Mouse (Mus musculus) urinary bladder, postnatal 25 days (tissue): ENCODE data around the gene Lbhd2.
A peak's percentile ranks its signal among the peaks of the same experiment; 100 is the strongest.

Experiments
- DNase-seq: peaks from one replicate; pipeline ENCODE4 v3.0.0; 2022; ENCODE audit warnings: low spot score

Gene Lbhd2

DNA sequence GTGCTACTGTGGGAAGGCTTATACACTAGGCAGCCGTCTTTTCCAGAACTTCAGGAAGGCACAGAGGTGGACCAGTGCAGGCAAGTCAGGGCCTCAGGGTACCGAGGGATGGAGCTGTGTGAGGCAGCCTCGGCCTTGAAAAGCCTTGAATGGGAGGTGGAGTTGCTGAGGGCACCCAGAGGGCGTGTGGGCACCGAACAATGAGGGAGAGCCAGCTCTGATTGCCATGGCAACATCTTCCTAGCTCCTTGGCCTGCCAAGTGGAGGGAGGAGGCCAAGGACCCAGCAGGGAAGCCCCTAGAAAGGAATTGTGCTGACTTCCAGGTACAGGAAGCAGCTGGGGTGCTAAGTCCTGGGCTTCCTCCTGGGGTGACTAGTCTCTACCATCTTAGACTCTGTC, 3.0 kb downstream of the Lbhd2 start:
- DNase-seq, result no peak

DNA sequence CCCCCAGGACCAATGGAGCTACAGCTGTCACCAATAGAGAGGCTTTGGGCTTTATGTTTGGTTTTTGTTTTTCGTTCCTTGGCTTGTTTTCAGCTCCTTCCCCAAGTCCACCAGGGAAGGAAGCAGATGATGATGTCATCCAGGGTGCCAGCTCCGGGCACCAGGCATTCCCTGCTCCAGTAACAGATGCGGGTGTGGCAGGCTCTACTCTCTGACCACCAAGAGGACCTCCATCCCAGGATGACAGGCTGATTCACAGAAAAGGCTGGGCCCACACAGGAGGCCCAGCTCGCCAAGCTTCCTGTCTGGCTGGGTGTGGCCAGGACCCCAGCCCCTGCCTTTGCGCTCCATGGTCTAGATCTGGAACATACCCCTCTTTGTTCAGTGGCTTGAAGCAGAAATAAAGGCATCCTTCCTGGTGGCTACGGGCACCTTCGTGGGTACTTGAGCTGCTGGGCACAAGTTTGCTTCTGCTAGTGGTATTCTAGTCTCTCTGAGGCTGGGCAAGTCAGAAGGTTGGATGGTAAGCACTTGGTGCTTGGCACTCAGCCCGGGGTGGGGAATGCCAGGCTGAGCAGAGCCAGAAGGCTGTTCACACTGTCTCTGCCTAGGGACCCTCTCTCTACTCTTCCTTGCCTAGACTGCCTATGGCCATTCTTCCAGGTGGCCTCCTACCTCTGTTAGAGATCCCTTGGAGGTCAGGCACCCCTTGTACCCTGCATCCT, 5.2 kb downstream of the Lbhd2 start:
- DNase-seq, result no peak

DNA sequence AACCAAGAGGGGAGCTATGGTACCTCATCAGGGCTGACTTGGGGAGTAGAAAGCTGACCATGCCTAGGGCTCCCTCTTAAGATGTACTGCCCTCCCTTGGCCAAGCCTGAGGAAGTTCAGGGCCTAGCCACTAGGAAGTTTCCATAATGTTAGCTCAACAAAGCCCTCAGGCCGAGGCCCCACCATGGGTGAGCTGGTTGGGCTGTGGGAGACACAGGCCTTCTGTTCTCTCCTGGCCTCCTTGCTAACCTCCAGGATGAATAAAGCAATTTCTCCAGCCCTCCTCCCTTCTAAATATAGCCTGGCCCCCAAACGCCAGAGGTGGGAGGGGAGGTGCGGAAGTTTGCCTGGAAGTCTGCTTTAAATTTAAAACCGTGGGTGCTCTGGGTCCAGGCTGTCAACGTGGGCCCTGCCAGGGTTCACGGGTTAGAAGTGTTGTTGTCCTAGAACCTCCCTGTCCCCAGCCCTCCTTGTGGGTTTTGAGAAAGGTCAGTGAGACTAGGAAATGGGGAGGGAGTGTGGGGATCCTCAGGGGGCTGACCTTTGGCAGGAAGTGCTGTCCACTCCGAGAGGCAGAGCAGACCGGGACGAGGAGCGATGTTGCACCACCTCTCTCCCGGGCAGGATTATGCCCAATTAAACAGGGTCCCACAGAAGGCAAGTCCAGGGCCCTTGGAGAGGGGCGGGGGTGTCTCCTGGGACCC, 6.1 kb downstream of the Lbhd2 start:
- no peak for DNase-seq

DNA sequence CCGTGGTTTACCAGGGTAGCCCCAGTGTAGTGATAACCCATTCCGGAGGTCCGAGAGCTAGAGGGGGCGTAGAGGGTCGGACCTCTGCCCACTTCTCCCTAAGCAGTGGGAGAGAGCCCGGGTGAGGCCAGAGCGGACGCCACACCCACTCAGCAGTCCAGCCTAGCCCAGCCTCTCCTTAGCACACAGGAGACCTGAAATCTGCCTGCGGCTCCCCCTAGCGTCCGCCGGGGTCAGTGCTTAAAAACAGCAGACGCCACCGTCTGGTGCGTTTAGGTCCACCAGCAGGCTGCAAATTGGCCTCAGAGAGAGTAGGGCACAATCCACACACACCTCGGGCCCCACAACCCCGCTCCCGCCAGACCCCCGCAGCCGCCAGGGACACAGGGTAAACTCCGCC, 6.7 kb downstream of the Lbhd2 start:
- peak; percentile 90 for DNase-seq

DNA sequence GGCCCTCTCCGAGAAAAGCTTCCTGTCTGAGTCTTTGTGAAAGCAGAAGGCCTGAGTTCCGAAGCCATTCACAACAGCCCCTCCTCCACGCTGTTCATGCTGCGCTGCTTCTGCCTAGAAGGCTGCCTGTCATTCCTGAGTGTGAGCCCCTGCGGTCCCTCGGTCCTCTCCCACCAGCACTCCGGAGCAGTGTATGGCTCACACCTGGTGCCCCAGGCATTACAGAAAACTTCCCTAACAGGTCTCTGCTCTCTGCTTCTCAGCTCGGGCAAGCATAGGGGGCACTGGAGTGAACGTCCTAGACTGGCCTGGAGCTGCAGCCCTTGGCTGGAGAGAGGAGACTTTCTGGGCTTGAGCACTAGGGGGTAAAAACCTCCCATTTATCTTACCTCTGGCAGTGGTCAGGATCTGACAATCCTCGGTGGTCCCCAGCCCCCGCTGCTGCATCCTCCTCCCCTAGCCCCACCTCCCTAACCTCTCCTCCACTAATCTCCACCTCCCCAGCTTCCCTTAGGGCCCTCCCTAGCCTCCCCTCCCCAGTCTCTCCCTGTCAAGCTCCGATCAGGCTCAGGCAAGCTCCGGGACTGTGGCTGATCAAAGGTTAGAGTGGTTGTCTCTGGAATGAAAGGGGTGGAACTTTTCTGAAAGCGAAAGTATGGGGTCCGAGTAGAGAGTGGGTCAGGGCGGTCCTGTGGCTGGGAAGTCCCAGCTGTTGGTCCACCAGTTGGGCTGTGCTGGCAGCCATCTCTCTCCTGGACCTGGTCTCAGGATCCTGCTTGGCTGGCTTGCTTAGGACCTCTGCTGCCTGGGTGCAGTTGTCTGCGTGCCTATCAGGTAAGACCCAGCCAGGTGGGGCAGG, 10.5 kb downstream of the Lbhd2 start, which contains the start of gene Exoc3l4:
Gene Exoc3l4, plus strand, starts transcription at position 97 of the 859 bp plus-strand sequence.
- no peak for DNase-seq

DNA sequence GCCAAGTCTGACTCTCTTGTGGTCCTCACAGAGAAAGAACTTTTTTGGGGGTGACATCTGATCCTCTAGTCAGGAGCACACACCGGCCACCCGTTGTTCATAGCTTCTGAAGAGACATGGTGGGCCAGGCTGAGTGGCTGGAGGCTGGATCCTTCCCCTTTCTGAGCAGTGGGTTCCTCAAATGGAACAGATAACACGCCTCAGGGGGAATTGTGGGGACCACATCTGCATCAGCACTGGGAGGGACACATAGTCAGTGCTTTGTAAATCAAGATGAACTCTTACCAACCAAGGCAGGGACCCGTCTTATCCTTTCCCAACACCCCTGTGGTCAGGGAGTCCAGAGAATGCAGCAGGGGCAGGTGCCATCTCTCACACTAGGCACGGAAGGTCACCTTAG, 13.3 kb downstream of the Lbhd2 start:
- no peak for DNase-seq

DNA sequence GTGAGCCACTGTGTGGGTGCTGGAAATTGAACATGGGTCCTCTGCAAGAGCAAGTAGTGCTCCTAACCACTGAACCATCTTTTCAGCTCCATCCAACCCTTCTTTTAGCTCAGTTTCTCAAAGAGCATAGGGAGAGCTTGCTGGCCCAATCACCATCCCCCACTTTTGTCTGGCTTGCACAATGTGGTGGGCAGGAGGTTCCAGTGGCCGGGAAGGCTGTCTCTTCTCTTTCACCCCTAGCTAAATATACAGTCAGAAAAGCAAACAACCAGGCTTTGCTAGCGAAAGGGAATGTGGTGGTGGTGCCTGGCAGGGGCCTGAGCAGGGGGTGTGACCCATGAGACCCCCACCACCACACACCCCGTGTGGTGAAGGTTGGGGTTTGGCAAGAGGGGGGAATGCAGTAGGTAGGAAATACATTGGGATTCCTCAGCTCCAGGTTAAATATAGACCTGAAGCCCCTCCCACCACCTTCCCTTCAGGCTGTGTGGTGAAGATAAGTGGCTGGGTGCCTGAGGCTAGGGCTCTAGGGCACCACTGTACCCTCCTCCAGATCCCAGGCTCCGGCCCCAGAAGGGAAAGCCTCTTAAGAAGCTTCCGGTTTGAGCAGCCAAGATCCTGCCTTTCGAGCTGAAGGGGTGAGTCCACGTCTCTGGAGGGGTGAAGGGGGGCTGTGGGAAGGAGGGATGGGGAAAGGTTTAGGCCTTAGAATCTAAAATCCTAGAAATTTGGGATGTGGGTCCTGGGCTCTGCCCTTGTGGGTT, 14.5 kb downstream of the Lbhd2 start:
- DNase-seq, result no peak

DNA sequence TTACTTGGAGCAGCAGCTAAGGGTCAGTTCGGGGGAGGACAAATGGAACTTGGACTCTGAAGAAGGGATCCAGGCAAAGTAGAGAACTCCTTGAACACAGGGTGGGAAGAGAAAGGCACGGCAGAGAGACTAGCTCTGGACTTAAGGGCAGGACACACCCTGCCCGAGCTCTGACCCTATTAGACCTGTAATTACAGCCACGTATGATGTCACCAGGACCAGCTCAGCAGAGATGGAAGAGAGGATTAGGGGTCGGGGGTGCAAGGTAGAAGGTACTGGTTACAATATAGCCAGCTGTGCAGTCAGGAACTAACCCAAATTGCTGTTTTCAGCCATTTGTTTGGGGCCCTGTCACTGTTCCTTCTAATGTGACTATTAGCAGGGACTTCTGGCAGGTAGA, 16.2 kb downstream of the Lbhd2 start:
- no peak for DNase-seq

DNA sequence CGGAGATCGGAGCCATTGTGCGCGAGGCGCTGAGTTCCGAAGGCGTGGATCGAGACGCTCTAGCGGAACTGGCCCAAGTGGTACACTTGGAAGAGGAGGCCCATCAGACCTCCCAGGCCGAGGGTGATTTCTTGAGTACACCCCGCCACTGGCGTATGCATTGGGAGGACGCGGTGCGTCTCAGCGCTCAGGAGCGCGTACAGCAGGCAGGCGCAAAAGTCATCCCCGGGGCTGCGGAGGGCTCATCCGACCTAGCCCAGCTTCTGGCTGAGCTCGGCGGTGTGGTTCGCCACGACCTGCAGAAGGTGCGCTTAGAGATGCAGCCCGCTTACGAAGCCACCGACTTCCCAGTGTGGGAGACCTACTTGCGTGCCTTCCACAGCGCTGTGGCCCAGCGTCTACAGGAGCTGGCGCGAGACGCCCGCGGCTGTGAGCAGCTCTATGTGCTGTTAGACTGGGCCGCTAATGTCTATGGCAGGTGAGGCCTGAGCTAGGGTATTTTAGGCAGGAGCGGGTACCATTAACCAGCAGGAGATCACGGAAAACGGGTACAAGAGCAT, 17.0 kb downstream of the Lbhd2 start:
- no peak for DNase-seq

DNA sequence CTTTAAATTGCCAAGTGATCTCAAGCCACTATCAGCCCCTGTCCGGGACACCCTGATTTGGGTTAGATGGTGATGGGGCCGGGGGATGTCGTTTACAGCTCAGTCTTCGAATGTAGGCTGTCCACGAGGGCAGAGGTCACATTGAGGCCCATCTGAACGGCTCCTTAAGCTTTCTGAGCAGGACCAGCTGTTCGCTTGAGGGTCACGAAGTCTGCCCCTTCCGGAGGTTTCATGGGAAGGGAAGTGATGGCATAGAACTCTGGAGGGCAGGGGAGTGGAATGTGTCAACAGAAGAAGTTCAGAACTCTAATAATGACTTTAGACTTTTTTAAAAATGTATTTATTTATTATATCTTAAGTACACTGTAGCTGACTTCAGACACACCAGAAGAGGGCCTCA, 17.9 kb downstream of the Lbhd2 start:
- no peak for DNase-seq

DNA sequence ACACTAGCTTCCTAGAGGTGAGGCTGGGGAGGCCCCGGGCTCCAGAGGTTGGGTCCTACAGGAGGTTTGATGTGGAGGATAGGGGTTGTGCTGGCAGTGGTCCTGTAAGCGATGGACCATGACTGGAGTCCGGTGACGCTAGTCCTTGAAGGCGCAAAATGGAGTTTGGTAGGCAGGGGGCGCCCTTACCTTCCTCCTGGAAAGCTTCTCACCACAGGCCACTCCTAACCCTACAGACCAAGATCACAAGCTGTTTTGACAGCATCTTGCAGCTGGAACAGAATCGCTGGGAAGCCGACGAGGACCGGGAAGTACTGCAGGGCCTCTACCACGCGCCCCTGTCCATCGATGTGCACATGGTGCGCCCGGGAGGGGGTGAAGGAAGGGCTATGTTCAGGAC, 18.6 kb downstream of the Lbhd2 start:
- DNase-seq, result peak; percentile 88

DNA sequence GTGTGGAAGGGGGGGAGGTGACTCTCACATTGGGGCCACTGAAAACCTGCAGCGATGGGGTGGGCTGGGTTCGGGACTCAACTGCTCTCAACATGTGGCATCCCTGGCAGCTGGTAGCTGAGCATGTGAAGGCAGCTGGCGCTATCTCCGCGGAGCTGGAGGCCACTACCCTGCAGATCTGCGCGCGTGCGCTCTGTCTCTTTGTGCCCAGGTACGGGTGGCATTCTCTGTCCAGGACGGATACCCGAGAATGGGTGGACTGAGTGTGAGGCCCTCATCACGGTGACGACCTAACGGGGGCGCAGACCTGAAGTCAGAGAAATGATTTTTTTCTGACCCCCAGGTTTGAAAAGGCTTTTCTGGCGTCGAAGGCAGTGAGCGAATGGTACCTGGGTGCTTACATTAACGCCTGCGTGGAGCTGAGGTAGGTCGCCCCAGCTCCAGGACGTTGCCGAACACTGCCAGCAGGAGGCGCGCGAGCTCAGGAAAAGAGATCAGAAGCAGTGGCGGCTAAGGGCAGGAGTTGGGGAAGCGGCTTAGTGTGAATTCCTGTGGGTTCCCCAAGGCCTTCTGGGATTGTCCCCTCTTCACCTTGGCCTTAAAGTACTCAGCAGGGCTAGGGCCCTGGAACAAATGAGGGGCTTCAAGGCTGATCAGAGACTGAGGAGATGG, 19.3 kb downstream of the Lbhd2 start:
- peak; percentile 98 for DNase-seq

DNA sequence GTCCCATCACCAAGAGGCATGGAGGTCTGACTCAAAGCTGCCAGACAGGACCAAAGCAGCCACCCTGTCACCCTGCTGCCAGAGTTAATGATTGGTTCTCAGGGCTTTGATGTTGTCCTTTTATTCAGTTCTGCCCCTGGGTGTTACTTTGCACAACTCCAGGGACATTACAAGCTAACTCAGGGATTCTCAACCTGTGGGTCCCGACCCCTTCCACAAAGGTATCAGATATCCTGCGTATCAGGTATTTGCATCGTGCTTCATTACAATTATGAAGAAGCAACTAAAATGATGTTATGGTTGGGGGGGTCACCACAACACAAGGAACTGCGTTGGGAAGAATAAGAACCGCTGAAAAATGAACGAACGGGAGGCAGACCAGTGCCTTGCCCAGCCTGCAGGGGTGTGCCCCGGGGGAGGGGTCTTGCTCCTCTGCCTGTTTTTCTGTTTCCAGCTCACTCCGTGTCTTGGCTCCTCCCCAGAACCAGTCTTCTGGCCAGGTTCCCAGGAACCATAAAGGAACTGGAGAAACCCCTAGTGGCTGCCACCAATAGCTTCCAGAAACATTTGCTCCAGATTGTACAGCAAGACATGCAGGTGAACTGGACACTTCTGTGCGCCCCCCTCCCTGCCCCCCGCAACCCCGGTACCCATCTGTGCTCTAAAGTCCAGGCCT, 21.0 kb downstream of the Lbhd2 start:
- no peak for DNase-seq

DNA sequence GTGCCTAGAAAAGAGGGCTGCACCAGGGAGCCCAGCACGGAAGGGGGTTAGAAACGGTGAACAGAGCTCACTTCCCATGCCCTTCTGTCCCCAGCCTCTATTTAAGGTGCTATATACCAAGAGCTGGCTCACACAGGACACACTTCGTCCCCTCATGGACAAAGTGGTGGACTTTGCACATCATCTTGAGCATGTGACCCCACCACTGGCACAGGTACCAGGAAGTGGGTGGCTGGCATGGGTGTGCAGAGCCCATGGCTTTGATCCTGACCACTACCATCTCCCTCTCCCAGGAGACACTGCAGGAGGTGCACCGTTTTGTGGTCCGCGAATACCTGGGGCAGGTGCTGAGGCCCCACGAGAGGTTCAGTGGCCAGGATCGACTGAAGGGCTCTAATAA, 21.8 kb downstream of the Lbhd2 start:
- no peak for DNase-seq

DNA sequence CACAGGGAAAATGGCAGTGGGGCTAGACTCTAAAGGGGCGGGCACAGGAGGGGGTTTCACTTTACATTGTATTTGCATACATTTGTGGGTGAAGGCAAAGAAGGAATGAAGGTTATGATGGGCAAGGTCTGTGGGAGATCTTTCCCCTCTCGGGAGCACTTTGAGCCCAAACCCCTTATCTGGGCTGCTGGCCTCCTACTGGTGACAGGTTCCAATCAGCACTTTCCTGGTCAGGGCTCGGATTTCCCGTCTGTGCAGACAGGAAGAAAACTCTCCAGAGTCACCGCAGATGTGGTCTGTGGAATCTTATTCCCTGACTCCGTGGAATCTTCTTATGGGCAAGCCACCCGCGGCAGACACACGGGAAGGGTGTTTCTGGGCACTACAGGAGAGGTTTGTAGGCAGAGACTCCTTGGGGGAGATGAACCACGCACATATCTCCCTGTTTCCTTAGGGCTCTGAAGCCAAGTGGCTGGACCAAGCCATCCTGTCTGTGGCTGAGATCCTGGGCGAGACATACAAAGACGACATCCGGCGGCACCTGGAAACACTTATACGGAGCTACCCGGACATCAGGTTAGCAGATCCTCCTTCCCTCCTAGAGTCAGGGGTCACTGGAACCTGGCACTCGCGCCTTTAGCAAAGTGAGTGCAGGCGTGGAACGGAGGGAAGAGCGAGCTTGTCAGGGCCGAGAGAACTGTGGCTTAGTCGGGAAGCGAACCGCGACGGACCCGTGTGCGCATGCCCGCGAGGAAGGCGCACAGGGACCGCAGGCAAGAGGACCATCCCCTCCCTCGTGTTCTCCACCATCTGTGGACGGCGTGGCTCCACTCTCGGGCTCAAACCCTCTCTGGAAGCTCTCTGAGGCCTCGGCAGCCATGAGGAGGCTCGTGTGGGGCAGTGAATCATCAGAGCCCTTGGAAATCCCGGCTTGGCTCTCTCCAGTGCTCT, 22.6 kb downstream of the Lbhd2 start:
- peak; percentile 46 for DNase-seq

DNA sequence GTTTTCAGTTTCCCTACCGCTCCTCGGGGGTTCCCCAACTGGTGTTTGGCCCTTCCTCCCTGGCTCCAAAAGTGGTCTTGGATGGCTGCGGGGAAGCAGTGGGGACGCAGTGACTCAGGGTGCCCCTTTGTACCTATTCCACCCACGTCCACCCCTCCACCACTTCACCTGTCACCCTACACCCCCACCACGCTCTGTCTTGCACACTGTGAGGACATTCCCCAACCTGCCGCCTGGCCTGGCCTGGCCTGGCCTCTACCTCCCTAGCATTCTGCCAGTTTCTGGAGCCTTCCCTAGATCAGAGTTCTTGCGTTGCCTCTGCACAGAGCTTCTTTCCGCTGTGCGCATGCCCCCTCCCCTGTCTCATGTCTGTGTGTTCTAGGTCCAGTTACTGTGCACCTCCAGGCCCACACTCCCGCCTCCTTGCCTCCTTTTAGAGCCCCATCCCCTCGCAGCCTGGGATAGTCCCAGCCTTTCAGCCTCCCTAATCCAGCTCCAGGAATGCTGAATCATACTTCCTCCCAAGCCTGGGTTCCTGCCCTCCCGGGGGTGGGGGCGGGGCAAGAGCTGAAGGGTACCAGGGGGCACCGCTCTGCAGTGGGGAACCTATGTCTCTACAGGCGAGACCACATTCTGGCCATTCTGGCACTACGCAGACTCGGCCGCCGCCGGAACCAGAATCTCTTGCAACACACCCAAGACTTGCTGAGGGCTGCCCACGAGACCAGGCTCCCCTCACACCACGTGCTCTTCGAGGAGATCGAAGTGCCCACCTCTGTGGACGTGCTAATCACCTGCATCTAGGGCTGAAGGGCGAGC, 23.6 kb downstream of the Lbhd2 start:
- peak; percentile 60 for DNase-seq

DNA sequence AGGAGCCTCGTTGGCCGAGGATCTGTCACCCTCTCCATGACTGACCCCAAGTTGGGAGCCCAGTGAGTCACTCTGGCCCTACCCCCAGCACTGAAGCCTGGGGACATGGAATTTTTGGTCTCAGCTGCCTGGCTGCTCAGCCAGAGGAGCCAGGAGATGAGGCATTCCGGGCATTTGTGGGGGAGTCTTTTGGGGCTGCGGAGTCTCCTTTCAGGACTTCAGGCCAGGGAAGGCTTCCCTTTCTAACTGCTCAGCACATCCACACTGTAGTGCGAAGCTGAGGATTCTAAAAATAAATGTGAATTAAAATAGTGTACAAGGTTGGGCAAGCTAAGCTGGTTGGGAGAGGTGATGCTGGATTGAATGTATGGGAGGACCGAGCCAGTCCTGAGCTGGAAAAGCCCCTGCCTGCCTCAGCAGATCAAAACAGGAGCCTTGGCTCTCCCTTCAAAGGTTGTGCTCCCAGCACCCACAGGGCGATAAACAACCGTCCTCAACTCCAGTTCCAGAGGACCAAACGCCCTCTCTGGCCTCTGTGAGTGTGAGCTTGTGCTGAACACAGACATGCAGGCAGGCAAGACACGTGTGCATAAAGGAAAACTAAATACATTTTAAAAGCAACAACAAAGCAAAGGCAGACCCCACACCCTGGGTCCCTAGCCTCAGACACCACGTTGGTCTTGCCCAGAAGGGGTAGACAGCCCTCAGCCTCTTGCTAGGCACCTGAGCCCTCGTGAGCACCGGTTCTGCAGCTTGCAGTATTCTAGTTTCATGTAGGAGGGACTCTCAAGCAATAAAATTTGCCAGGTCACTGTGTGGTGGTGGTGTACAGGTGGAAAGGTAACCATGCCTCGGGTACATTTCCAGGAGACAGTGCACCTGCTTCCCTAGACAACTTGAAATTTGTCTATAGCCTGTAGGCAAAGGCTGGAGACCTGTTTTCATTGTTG, 24.5 kb downstream of the Lbhd2 start:
- DNase-seq, result no peak
